Mouse (Mus musculus) neural tube, embryonic 10.5 days (tissue): ENCODE results near the gene Arl6ip4.

ENCODE experiments used
- DNase-seq: peaks from one replicate; pipeline ENCODE4 v3.0.0-alpha.2; 2017; ENCODE audit warnings: low spot score; ENCODE audit errors: extremely low spot score

The Arl6ip4 gene

GRCm38 (mm10) chr5:124149028-124149427, 33.1 kb downstream of the Arl6ip4 start:
- DNase-seq, result no peak

GRCm38 (mm10) chr5:124150895-124151294, 35.0 kb downstream of the Arl6ip4 start:
- no peak for DNase-seq

- no peak for DNase-seq
These were observed 36.8 kb downstream of the Arl6ip4 start for GRCm38 (mm10) chr5:124152734-124153133.

- DNase-seq, result no peak
These were observed 40.1 kb downstream of the Arl6ip4 start for GRCm38 (mm10) chr5:124155943-124156342.

GRCm38 (mm10) chr5:124158305-124158704, 42.4 kb downstream of the Arl6ip4 start:
- no peak for DNase-seq

GRCm38 (mm10) chr5:124159453-124159852, 43.6 kb downstream of the Arl6ip4 start:
- DNase-seq, result no peak

GRCm38 (mm10) chr5:124161831-124162230, 45.9 kb downstream of the Arl6ip4 start:
- DNase-seq, result peak; percentile 27

GRCm38 (mm10) chr5:124162577-124162976, 46.7 kb downstream of the Arl6ip4 start:
- peak; percentile 48 for DNase-seq

- DNase-seq, result no peak
These were observed 47.6 kb downstream of the Arl6ip4 start for GRCm38 (mm10) chr5:124163445-124163844.

GRCm38 (mm10) chr5:124165622-124166570, 50.0 kb downstream of the Arl6ip4 start:
- no peak for DNase-seq

- DNase-seq, result no peak
These were observed 50.9 kb downstream of the Arl6ip4 start for GRCm38 (mm10) chr5:124166741-124167140.

GRCm38 (mm10) chr5:124167621-124168020, 51.7 kb downstream of the Arl6ip4 start:
- DNase-seq, result no peak
